Mouse (Mus musculus): ENCODE data around the gene Srek1.
A peak's percentile ranks its signal among the peaks of the same experiment; 100 is the strongest.

Gene Srek1

DNA sequence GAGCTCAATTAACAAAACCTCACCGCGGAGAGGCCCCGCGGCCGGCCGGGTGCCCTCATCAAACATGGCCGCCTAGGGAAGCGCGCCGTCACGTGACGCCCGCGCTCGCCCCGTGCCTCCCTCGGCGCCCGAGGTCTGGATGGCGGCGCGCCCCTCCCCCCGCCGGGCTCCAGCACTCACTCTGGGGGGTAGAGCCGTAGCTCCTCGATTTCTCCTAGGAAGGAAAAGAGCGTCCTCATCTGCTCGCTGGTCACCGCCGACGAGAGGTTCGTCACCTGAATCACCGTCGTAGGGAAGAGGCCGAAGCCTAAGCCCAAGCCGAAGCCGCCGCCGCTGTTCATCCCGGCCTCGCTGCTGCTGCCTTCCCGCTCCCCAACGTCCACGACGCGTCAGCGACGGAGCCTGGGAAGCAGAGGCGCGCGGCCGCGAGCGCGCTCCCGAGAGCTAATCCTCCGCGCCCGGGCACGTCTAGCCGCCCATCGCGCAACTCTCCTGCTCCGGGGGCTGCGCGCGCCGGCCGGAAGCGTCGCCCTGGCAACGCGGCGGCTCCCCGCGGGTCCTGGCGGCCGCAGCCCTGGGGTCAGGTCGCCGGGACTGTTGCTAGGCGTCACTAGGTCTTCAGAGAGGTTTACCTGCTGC, at the start of gene Srek1:
Gene Srek1, minus strand, starts transcription at position 490 of the 639 bp plus-strand sequence.
- peak; percentile 94 for DNase-seq (ENCODE audit: extremely low read depth, insufficient read length, low spot score)

DNA sequence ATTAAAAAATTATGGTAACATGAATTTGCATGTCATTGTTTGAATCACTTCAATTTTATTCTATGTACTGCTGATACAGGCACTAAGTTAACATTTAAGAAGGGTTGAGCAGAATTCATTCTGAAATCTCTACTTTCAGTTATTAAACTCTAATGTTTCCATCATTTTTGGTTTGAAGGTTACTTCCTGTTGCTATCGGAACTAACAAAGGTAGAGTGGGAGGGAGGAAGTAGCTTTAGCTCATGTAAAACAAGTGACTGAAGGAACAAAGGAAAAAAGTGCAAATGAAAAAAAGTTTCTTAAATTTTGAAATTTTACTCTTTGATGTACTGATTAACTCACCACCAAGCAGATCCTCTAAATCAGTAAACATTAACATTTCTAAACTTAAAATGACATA, 47.9 kb upstream of the Srek1 start:
- DNase-seq (ENCODE audit: extremely low read depth, insufficient read length, low spot score): no peak

DNA sequence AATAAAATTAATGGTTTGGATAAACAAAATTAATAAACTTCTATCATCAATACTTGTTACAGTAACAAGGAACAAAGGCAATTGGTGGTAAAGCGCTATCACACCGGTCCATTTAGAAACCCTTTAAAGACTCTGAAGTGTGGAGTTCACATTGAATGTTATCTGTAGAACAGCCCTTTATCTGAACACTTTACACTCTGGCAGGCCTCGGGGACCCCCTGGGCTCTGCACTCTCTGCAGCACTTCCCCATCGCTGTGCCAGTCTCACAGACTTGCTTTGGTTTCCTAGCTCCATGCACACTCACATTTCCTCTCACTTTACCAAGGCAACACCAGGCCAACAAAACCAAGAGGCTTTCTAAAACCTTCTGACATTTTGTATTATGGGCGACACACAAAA, 45.0 kb upstream of the Srek1 start:
- no peak for DNase-seq (ENCODE audit: extremely low read depth, insufficient read length, low spot score)

DNA sequence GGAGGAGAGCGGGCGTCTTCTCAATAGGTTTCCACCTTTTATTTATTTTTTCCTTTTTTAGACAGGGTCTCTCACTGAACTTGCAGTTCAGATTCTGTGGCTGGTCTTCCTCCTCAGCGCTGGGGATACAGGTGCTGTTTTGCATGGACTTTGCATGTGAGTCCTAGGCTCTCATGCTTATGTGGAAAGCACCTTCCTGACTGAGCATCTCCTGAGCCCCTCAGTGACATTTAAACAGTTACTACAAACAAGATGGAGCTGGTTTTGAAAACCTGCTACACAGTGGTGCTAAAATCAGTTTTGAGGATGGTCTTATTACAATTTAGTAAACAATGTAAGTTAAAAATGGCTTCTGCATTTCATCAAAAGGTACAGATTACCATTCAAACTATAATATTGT, 43.5 kb upstream of the Srek1 start:
- DNase-seq (ENCODE audit: extremely low read depth, insufficient read length, low spot score): no peak

DNA sequence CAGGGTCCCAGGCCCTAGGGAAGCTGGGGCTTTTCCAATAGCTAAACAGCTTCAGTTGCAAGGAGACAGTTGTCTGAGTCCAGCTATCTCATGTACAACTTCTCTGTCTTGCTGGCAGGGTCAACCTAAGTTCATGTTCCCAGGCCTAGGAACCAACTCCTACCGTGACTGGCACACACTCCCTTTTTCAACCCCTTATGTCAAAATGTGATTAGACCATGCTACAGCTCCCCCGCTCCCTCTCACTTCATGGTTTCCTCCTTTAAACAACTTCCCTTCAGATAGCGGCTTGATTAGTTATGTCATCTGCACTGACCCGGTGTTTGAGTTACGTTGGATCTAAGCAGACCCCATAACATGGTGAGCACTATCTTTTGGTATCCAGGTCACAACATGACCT, 33.1 kb upstream of the Srek1 start:
- no peak for DNase-seq (ENCODE audit: extremely low read depth, insufficient read length, low spot score)

DNA sequence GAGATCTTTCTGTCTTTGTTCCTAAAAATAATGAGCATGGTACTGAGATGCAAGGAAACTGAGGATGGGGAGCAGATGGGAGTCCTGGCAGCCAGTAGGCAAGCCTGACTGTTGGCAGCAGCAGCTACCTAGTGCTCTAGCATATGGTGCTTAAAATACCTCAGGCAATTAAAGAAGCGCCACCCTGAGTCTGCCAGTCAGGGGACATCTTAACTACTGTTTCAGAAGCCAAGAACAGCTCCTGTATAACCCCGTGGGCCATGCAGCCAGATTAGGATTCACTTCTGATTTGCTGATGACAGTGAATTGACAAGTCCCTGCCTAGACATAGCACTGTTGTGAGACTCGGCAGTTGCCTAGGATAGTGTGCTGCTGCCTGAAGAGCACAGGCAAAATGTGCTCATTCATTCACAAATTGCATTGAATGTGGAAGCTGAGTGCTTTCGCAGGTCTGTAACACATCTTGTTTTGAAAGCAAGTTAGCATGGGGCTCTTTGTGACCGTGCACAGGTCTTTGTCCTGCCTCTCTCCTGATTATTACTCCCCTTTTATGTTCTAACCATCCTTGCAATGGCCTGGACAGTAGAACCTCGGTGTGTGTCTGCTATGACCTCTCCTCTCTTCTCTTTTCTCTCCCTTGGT, 31.9 kb upstream of the Srek1 start:
- no peak for DNase-seq (ENCODE audit: extremely low read depth, insufficient read length, low spot score)

DNA sequence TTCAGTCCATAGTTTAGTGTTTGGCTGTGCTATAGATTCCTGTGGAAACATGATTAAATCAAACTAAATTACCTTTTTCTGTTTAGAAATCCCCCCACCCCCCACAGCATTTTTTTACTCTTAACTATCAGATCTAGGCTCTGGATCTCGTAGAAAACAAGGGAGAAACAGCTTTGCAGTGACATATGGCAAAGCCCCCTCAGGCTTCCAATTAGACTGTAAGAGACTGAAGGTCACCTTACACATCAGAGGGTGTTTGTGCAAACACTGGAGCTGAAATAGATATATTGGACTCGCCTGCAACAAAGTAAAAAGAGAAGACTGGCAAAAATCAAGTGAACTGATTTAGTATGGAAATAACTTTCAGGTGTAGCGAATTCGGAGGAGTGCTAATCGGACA, 29.3 kb upstream of the Srek1 start:
- no peak for DNase-seq (ENCODE audit: extremely low read depth, insufficient read length, low spot score)

DNA sequence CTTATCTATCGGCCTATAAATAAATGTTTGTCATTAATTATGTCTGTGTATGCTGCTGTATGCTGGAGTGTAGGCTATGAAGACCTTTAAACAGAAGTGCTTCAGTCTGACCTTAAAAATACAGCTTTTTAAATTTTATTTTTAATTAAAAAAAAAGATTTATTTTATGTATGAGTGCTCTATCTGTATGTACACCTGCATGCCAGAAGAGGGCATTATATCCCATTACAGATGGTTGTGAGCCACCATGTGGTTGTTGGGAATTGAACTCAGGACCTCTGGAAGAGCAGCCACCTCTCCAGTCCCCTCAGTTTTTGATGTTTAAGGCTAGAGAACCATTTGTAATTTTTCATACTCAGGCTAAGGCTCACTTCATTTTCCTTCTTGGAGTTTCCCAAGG, 26.6 kb upstream of the Srek1 start:
- DNase-seq (ENCODE audit: extremely low read depth, insufficient read length, low spot score): no peak

DNA sequence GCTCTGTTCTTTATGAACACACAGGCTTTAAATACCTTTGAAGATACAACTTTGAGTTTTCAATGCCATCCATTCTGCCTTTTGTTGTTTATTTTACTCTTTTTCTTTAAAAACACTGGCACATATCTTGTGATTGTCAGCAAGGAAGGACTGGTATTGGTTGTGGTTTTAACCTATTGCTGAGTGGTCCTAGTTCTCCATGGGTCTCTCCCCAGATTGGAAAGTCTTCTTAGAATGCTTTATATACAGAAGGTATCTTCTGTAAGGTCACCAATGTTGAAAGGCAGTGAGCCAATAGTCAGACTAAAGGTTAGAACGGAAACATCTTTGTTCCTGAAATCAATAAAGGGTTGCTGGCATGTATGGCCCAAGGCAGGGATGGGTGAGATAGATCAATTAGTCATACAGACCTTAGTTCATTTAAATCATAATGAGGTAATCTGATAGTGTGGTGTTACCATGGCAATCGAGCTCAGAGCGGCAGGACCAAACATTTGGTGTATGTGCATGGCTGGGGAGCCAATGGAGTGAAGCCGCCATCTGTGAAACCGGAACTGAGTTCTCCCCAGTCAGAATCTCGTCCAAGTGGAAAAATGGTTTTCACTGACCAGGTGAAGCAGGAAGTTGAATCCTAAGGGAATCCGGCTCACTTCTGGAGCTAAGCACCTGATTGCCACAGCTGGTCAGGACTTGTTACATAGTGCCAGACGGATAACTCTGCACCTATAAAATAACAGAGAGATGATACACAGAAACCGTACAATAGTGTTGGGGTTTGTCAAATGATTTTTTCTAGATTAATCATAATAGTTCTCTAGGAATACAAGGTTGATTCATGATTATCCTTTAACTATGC, 20.5 kb upstream of the Srek1 start:
- no peak for DNase-seq (ENCODE audit: extremely low read depth, insufficient read length, low spot score)

DNA sequence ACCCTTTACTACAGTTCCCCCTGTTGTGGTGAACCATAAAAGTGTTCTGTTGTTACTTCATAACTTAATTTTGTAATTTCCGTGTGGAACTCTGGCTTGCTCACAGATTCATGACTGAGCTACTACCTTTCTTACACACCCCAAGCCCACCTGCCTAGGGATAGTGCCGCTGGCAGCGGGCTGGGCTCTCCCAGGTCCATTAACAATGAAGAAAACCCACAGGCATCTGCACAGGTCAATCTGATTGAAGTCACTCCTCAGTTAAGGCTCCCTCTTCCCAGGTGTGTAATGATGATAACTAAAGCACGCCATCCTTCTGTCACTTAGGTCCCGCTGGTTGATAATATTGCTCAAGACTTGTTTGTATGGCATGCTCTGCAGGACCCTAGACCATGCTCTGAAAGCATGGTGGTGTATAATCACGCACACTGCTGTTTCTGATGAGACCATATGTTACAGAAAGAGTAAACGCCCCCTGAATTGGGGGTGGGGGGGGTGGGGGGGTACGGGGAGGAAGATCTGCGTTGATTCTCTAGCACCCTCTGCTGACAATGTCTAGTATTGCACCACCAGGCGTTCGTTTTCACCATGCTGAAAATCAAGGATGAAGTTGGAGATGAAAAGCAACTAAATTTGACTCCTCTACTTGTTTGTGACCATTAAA, 5.6 kb upstream of the Srek1 start:
- no peak for DNase-seq (ENCODE audit: extremely low read depth, insufficient read length, low spot score)

DNA sequence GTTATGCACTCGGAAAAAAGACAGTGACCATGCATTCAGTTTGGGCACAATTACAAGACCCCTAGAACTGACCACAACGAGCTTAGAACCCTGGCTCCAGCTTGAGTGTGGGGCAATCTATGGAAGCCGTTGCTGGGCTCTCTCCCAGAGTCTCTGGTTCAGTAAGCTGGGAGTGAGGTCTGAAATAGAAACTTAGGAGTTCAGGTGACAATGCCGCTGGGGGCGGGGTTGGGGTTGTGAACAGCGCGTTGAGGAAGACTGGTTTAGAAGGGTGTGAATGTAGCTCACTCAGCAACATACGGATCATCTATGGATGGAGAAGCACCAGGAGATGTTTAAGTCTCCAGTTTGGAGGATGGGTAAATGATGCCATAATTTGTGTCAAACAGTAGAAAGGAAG, 2.7 kb upstream of the Srek1 start:
- no peak for DNase-seq (ENCODE audit: extremely low read depth, insufficient read length, low spot score)

DNA sequence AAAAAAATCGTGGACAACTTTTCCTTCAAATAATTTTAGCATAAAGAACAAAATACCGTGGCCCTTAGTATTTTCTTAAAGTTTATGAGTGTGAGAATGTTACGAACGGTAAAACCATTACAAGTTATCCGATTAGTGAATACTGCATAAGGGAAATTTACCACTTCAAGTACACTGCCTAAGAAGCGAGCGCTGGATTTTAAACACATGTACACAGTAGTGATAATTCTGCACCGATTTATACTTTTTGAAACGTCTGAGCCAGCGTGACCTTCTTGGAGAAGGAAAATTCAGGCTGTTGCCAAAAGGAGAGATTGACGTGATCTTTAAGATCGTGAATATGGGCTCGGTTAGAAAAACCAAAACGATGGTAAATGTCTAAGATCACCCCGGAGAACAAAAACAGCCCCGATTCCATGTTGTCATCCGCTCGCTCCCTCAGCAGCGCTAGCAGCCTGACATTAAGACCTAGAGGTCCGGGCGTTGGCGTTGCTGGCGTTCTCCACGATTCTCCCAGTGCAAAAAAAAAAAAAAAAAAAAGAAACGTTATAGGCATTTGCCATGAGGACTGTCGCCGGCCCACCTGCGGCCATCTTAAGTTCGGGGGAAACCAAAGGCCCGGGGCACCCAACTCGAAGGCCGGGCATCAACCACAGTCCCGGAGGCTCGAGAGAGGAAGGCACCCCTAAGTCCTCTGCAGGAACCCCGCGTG, 845 bp downstream of the Srek1 start:
- peak; percentile 91 for DNase-seq (ENCODE audit: extremely low read depth, insufficient read length, low spot score)

DNA sequence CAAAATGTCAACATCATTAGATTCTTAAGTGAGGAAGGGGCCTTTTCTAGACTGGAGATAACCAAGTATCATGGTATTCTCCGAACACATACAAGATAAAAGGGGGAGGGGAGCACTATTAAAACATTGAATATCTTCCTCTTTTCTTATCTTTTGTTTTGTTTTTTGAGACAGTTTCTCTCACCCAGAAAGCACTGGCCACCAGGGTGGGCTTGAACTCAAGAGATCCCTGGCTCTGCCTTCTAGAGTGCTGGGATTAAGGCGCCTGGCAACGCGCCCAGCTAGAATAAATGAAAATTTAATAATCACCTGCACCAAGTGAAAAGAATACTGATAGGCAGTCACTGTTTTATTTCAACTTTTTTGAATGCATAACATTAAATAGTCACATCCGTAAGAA, 1.5 kb downstream of the Srek1 start:
- DNase-seq (ENCODE audit: extremely low read depth, insufficient read length, low spot score): no peak

DNA sequence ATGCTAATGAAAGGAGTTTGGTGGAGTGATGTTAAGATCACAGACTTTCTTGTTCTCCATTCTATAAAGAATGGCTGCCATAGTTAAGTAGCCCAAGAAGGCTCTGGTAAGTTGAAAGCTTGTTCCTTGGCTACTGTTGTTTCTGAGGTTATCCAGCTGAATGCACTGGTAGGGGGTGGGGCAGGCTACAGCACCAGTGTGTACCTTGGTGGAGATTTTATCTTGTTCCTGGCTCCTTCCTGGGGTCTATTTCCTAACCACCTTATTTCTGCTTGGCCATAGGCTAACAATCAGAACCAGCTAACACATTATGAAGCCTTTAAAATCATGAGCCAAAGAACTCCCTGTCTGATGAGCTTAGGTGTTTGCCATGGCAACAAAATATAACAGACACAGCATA, 3.6 kb downstream of the Srek1 start:
- no peak for DNase-seq (ENCODE audit: extremely low read depth, insufficient read length, low spot score)

DNA sequence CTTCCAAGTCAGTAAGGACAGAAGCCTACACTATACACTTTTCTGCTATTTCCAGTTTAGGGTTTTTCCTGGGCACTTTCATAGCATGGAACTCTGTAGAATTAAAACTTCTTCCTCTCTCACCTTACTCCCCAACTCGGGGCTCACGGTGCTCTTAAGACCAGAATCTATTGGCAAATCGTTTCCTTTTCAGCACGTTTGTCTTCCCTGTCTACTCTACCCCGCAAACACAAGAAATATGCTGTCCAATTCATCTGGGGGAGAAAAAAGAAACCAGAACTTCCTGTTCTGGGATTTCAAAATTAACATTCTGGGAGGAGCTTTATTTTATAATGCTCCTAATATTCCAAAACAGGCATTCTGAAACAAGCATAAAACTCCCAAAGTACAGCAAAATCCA, 6.5 kb downstream of the Srek1 start:
- no peak for DNase-seq (ENCODE audit: extremely low read depth, insufficient read length, low spot score)

DNA sequence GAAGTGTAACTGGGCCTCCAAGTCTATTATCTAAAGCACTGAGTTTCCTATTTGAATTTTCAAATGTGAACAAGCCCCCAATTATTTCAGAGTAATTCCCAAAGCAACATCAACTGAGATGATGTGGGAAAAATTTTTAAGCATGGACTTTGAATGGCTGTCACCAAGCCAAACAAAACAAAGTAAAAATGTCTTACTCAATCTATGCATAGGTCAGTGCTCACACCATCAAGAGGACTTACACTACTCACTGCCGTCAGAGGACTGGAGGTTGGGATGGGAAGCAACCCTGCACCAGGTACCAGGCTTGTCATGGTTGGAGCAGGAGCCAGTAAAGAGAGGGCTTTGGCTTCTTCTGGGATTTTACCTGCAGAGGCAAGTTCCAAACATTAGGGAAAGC, 10.8 kb downstream of the Srek1 start:
- DNase-seq (ENCODE audit: extremely low read depth, insufficient read length, low spot score): no peak

DNA sequence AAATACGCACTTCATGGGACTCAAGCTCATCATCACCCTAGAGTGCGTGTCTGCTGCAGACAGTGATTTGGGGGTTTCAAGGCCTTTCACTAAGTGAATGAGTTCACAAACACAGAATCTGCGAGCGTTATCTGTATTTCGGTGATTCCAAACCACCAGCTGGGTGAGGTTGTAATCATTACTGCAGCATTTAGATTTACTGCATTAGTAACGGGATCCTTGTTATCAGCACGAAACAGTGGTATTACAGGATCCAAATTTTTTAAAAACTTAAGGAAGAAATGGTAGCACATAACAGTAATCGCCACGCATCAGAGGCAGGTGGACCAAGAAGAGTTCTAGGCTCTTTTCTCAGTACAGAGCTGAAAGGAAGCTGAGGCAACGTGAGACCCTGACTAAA, 12.4 kb downstream of the Srek1 start:
- no peak for DNase-seq (ENCODE audit: extremely low read depth, insufficient read length, low spot score)

DNA sequence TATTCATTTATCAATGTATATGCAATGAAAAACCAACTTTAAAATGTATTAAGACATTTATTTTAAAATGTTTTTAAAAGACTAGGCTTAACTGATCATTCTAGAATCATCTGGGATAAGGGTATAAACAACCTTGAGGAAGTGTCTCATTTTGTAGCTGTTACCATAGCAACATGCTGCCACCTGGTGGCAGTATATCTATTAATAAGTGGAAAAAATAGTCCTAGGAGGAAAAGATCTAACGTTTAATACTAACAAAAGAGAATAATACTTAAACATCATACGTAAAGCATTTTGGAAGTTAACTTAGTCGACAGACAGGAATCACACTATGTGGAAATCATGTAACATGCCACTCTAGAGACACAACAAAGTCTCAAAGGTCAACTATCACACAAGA, 23.0 kb downstream of the Srek1 start:
- no peak for DNase-seq (ENCODE audit: extremely low read depth, insufficient read length, low spot score)

DNA sequence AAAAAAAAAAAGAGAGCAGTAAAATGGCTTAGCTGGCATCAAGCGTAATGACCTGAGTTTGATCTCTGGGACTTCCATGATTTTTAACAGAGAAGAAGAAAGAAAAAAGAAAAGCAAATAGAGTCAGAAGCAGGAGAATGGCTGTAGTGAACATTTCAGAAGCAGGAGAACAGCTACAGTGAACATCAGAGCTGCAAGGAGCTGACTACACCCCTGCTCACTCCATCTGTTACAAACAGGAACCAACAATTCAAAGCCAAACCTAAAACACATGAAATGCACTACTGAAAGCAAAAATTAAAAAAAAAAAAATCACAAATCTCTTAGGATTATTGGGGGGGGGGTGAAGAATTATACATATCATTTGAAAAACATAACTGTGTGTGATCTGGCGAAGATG, 28.7 kb downstream of the Srek1 start:
- DNase-seq (ENCODE audit: extremely low read depth, insufficient read length, low spot score): no peak

DNA sequence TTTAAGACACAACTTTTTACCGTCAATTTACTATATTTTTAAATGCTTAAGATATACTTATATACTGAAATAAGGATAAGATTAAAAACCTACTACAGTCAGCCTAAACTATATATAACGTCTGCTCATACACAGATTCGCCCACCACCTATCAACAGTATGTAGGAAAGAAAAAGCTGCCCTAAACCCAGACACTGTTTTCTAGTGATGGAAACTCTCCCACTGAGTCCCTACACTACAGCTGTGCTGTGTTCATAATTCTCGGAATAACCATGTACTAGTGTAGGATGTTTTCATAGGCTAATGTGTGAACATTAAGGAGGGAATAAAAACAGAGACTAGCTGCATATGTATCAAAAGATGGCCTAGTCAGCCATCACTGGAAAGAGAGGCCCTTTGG, 29.2 kb downstream of the Srek1 start:
- DNase-seq (ENCODE audit: extremely low read depth, insufficient read length, low spot score): no peak

Data from 3134 (cell line).